Mouse (Mus musculus) heart, embryonic 11.5 days (tissue): Measurements from ENCODE around the gene Spata9. TPM values are rescaled to one million over a fixed set of nuclear protein-coding genes. Genes with fewer than 3 reads are reported as not detected.

ENCODE experiments used
- ATAC-seq: fragments of 200-750 bp; cut with Nextera tagmentation; replicated peaks from 2 replicates; pipeline ENCODE4 v1.8.0; 2017; ENCODE audit warnings: moderate library complexity; ENCODE audit not compliant: insufficient number of reproducible peaks, low FRiP score, low TSS enrichment
- H3K27ac ChIP-seq: fragments of 300-500 bp; sonication (generic); 2 replicates; pipeline ENCODE4 v1.5.1; 2014; ENCODE audit warnings: mild to moderate bottlenecking, low read depth, low read length
- H3K27me3 ChIP-seq: fragments of 300-500 bp; sonication (generic); 2 replicates; pipeline ENCODE4 v1.6.1; 2014; ENCODE audit warnings: mild to moderate bottlenecking, low read length, mixed read lengths; ENCODE audit not compliant: control insufficient read depth, insufficient read depth
- H3K36me3 ChIP-seq: fragments of 300-500 bp; sonication (generic); 2 replicates; pipeline ENCODE4 v1.6.1; 2014; ENCODE audit warnings: mild to moderate bottlenecking, low read length, moderate library complexity, mixed read lengths; ENCODE audit not compliant: control insufficient read depth, insufficient read depth
- H3K4me1 ChIP-seq: fragments of 300-500 bp; sonication (generic); 2 replicates; pipeline ENCODE4 v1.6.1; 2014; ENCODE audit warnings: low read length; ENCODE audit not compliant: control insufficient read depth, insufficient read depth
- H3K4me2 ChIP-seq: fragments of 300-500 bp; sonication (generic); 2 replicates; pipeline ENCODE4 v1.6.1; 2014; ENCODE audit warnings: mild to moderate bottlenecking, moderate library complexity
- H3K4me3 ChIP-seq: fragments of 300-500 bp; sonication (generic); 2 replicates; pipeline ENCODE4 v1.5.1; 2014; ENCODE audit warnings: low read depth, low read length
- H3K9ac ChIP-seq: fragments of 300-500 bp; sonication (generic); 2 replicates; pipeline ENCODE4 v1.6.1; 2014; ENCODE audit warnings: mild to moderate bottlenecking, low read depth, low read length, moderate library complexity
- H3K9me3 ChIP-seq: fragments of 300-500 bp; sonication (generic); replicated peaks from 2 replicates; pipeline ENCODE4 v1.6.1; 2016; ENCODE audit warnings: low read length; ENCODE audit not compliant: control insufficient read depth
- WGBS: fragments of 180-500 bp; shearing (Covaris S2); extraction: QIAGEN DNeasy Blood & Tissue Kit; methylation state at CpG from one replicate; pipeline ENCODE4 v1.1.7; 2014; ENCODE audit not compliant: insufficient replicate concordance; 5-methylcytosine and 5-hydroxymethylcytosine counted together
- polyA plus RNA-seq: library from polyadenylated mRNA; unstranded; fragments of >200 nt; fragmentation: Nextera tagmentation; extraction: Ambion mirVana; gene quantifications from 2 replicates; pipeline ENCODE4 v1.2.1, GENCODE M21; 2014

Gene Spata9
- polyA plus RNA-seq, 1 experiment from 2014 or later: 0.20 TPM

- Histone ChIP-seq H3K4me3 (no peak overlapping the region), H3K4me1 (0 out of 2 replicates have a peak, but pooled peaks cover 2% of the 10 kb centered on the region), H3K27me3 (no peaks in the 10 kb centered on the region), H3K4me2 (0 out of 2 replicates have a peak overlapping the region, but pooled peaks have one; percentile 35), H3K9me3 (no peaks in the 10 kb centered on the region), H3K9ac (no peak overlapping the region), H3K36me3 (peaks cover 15% of the 10 kb centered on the region; the same call in 1 of the 2 replicates), H3K27ac (0 out of 2 replicates have a peak overlapping the region, but pooled peaks have one; percentile 0)
- no peak for ATAC-seq
- WGBS: 85% methylated on average over 2 of the region's 2 CpGs
Observed at GRCm38 (mm10) chr13:75940791-75941517, 26.0 kb upstream of the Spata9 start.

- no peak for ATAC-seq
- H3K27me3 ChIP-seq: no peaks in the 10 kb centered on the region
- no peak overlapping the region for H3K9ac ChIP-seq
- H3K36me3 ChIP-seq: peaks cover 15% of the 10 kb centered on the region; the same call in 1 of the 2 replicates
- H3K4me1 ChIP-seq: 0 out of 2 replicates have a peak, but pooled peaks cover 2% of the 10 kb centered on the region
- WGBS: 86% methylated on average over 5 of the region's 5 CpGs
- H3K4me2 ChIP-seq: peak overlapping the region; percentile 35
- H3K9me3 ChIP-seq: no peaks in the 10 kb centered on the region
- no peak overlapping the region for H3K27ac ChIP-seq
- no peak overlapping the region for H3K4me3 ChIP-seq
Observed at GRCm38 (mm10) chr13:75941518-75942295, 25.2 kb upstream of the Spata9 start.

- 0% methylated on average over 6 of the region's 6 CpGs for WGBS
- H3K4me2 ChIP-seq: peak overlapping the region; percentile 85
- H3K36me3 ChIP-seq: peaks cover 12% of the 10 kb centered on the region; the same call in 1 of the 2 replicates
- H3K27ac ChIP-seq: peak overlapping the region; percentile 98
- peak overlapping the region; percentile 93 for H3K9ac ChIP-seq
- H3K4me1 ChIP-seq: 0 out of 2 replicates have a peak, but pooled peaks cover 2% of the 10 kb centered on the region
- no peaks in the 10 kb centered on the region for H3K27me3 ChIP-seq
- no peaks in the 10 kb centered on the region for H3K9me3 ChIP-seq
- ATAC-seq: 0 out of 2 replicates have a peak, but pooled peaks have one; percentile 9
- peak overlapping the region; percentile 81 for H3K4me3 ChIP-seq
Observed at GRCm38 (mm10) chr13:75942731-75943130, 24.2 kb upstream of the Spata9 start.

GRCm38 (mm10) chr13:75943189-75944043 is 23.5 kb upstream of the Spata9 start, which contains the start of gene Rhobtb3:
TSS of gene Rhobtb3 (minus strand) at chr13:75943925.
- peak; percentile 79 for ATAC-seq
- H3K4me2 ChIP-seq: peak within 1 kb of the TSS; percentile 85
- H3K9ac ChIP-seq: peak within 1 kb of the TSS; percentile 93
- H3K27ac ChIP-seq: peak within 1 kb of the TSS; percentile 98
- peaks cover 5% of the 10 kb centered on the region; the same call in 1 of the 2 replicates for H3K36me3 ChIP-seq
- H3K4me1 ChIP-seq: 0 out of 2 replicates have a peak, but pooled peaks cover 2% of the 10 kb centered on the region
- H3K4me3 ChIP-seq: peak within 1 kb of the TSS; percentile 81
- no peaks in the 10 kb centered on the region for H3K9me3 ChIP-seq
- WGBS: 0% methylated on average over 82 of the region's 110 CpGs
- H3K27me3 ChIP-seq: no peaks in the 10 kb centered on the region

- 4% methylated on average over 7 of the region's 7 CpGs for WGBS
Observed at GRCm38 (mm10) chr13:75944044-75944820, 22.7 kb upstream of the Spata9 start.

GRCm38 (mm10) chr13:75950295-75950694 is 16.7 kb upstream of the Spata9 start:
- Histone ChIP-seq H3K36me3 (no peaks in the 10 kb centered on the region), H3K27ac (no peak overlapping the region), H3K4me1 (no peaks in the 10 kb centered on the region), H3K4me3 (no peak overlapping the region), H3K27me3 (no peaks in the 10 kb centered on the region), H3K9ac (no peak overlapping the region), H3K4me2 (no peak overlapping the region), H3K9me3 (peaks cover 2% of the 10 kb centered on the region; the same call in 1 of the 2 replicates)
- no peak for ATAC-seq
- WGBS: 50% methylated on average over 1 of the region's 1 CpGs

More at GRCm38 (mm10) chr13:75944044-75944820, 22.7 kb upstream of the Spata9 start:
- H3K27me3 ChIP-seq: no peaks in the 10 kb centered on the region
- H3K27ac ChIP-seq: peak overlapping the region; percentile 98
- H3K9me3 ChIP-seq: no peaks in the 10 kb centered on the region
- peak overlapping the region; percentile 93 for H3K9ac ChIP-seq
- H3K36me3 ChIP-seq: no peaks in the 10 kb centered on the region
- H3K4me3 ChIP-seq: peak overlapping the region; percentile 81
- 0 out of 2 replicates have a peak, but pooled peaks cover 2% of the 10 kb centered on the region for H3K4me1 ChIP-seq
- no peak for ATAC-seq
- H3K4me2 ChIP-seq: peak overlapping the region; percentile 85

GRCm38 (mm10) chr13:75955357-75955992 is 11.5 kb upstream of the Spata9 start:
- peaks cover 5% of the 10 kb centered on the region; the same call in 1 of the 2 replicates for H3K9me3 ChIP-seq
- H3K27ac ChIP-seq: no peak overlapping the region
- H3K4me3 ChIP-seq: no peak overlapping the region
- no peaks in the 10 kb centered on the region for H3K36me3 ChIP-seq
- H3K4me1 ChIP-seq: no peaks in the 10 kb centered on the region
- no peak overlapping the region for H3K9ac ChIP-seq
- no peak for ATAC-seq
- no peaks in the 10 kb centered on the region for H3K27me3 ChIP-seq
- no peak overlapping the region for H3K4me2 ChIP-seq
